Mouse (Mus musculus) megakaryocyte-erythroid progenitor cell, adult 5-6 weeks (primary cell): Measurements from ENCODE around the gene Ano10. TPM values are rescaled to one million over a fixed set of nuclear protein-coding genes. Genes with fewer than 3 reads are reported as not detected.

ENCODE experiments used
- ATAC-seq: replicated peaks from 2 replicates; pipeline ENCODE4 v1.8.0; 2016; ENCODE audit warnings: mild to moderate bottlenecking, inconsistent platforms; ENCODE audit not compliant: severe bottlenecking, poor library complexity, low FRiP score, low TSS enrichment
- total RNA-seq, 2 experiments: library from RNA; stranded (forward) in 1 of 2; stranded (reverse) in 1 of 2; fragments of 200-1000, 215-1000 nt in 1 of 2; fragments of >200 nt in 1 of 2; fragmentation: Nextera tagmentation in 1 of 2; gene quantifications; 2 replicates each; pipeline ENCODE4 v1.2.3; 2014 to 2017

The Ano10 gene
- total RNA-seq, 2 experiments from 2014 or later, result 0.70 to 4.6 TPM

- no peak for ATAC-seq
Observed at GRCm38 (mm10) chr9:122143219-122143618, 151.0 kb downstream of the Ano10 start.

GRCm38 (mm10) chr9:122139236-122139635 is 155.0 kb downstream of the Ano10 start:
- ATAC-seq, result no peak

GRCm38 (mm10) chr9:122138371-122139029 is 155.7 kb downstream of the Ano10 start:
- ATAC-seq, result no peak

GRCm38 (mm10) chr9:122137960-122138359 is 156.3 kb downstream of the Ano10 start:
- ATAC-seq, result no peak

- ATAC-seq, result no peak
Observed at GRCm38 (mm10) chr9:122135885-122136170, 158.4 kb downstream of the Ano10 start.

GRCm38 (mm10) chr9:122135095-122135884 is 158.9 kb downstream of the Ano10 start:
- peak; percentile 72 for ATAC-seq

- ATAC-seq, result no peak
Observed at GRCm38 (mm10) chr9:122132145-122132544, 162.1 kb downstream of the Ano10 start.

GRCm38 (mm10) chr9:122130666-122131065 is 163.6 kb downstream of the Ano10 start:
- ATAC-seq, result no peak

- no peak for ATAC-seq
Observed at GRCm38 (mm10) chr9:122128686-122129085, 165.5 kb downstream of the Ano10 start.

- no peak for ATAC-seq
Observed at GRCm38 (mm10) chr9:122127271-122127785, 166.9 kb downstream of the Ano10 start.

GRCm38 (mm10) chr9:122126790-122127189 is 167.4 kb downstream of the Ano10 start:
- ATAC-seq, result no peak

Other genes with a start within 250 kb of the Ano10 start
- gene Snrk, start 177.2 kb downstream of the Ano10 start, total RNA-seq (2014; fragmentation: Nextera tagmentation), result 8.5 and 16.9 TPM in 2 replicates
- gene Snrk, start 177.2 kb downstream of the Ano10 start, total RNA-seq (2017), result 15.9 and 26.7 TPM in 2 replicates
- gene Abhd5, start 57.2 kb upstream of the Ano10 start, total RNA-seq (2014; fragmentation: Nextera tagmentation), result 23.6 and 30.9 TPM in 2 replicates
- gene Abhd5, start 57.2 kb upstream of the Ano10 start, total RNA-seq (2017), result 17.7 and 26.4 TPM in 2 replicates